Mouse (Mus musculus) kidney, embryonic 14.5 days (tissue): ENCODE results near the gene Kcnma1. TPM values are rescaled to one million over a fixed set of nuclear protein-coding genes. Genes with fewer than 3 reads are reported as not detected.
A peak's percentile ranks its signal among the peaks of the same experiment; 100 is the strongest.

ENCODE experiments used
- ATAC-seq: fragments of 200-750 bp; cut with Nextera tagmentation; 2 replicates; pipeline ENCODE4 v1.8.0; 2017; ENCODE audit warnings: moderate number of reproducible peaks, mild to moderate bottlenecking, moderate TSS enrichment, moderate library complexity; ENCODE audit not compliant: low FRiP score, low TSS enrichment
- H3K27ac ChIP-seq: fragments of 300-500 bp; sonication (generic); 2 replicates; pipeline ENCODE4 v1.5.1; 2014; ENCODE audit warnings: low read depth, mild to moderate bottlenecking, low read length, moderate library complexity, mixed read lengths
- H3K27me3 ChIP-seq: fragments of 300-500 bp; sonication (generic); 2 replicates; pipeline ENCODE4 v1.6.1; 2014; ENCODE audit warnings: mild to moderate bottlenecking, low read length; ENCODE audit not compliant: control insufficient read depth, insufficient read depth
- H3K36me3 ChIP-seq: fragments of 300-500 bp; sonication (generic); 2 replicates; pipeline ENCODE4 v1.6.1; 2014; ENCODE audit warnings: low read length, mixed read lengths; ENCODE audit not compliant: control insufficient read depth, insufficient read depth
- H3K4me1 ChIP-seq: fragments of 300-500 bp; sonication (generic); 2 replicates; pipeline ENCODE4 v1.6.1; 2014; ENCODE audit warnings: low read length, mixed read lengths; ENCODE audit not compliant: control insufficient read depth, insufficient read depth
- H3K4me2 ChIP-seq: fragments of 300-500 bp; sonication (generic); replicated peaks from 2 replicates; pipeline ENCODE4 v1.6.1; 2014; ENCODE audit warnings: low read depth, mild to moderate bottlenecking, low read length
- H3K4me3 ChIP-seq: fragments of 300-500 bp; sonication (generic); 2 replicates; pipeline ENCODE4 v1.5.1; 2014; ENCODE audit warnings: mild to moderate bottlenecking, low read length
- H3K9ac ChIP-seq: fragments of 300-500 bp; sonication (generic); 2 replicates; pipeline ENCODE4 v1.6.1; 2014; ENCODE audit warnings: low read depth, mild to moderate bottlenecking, low read length, moderate library complexity
- H3K9me3 ChIP-seq: fragments of 300-500 bp; sonication (generic); 2 replicates; pipeline ENCODE4 v1.6.1; 2016; ENCODE audit warnings: low read length; ENCODE audit not compliant: control insufficient read depth
- WGBS: fragments of 180-500 bp; shearing (Covaris S2); extraction: QIAGEN DNeasy Blood & Tissue Kit; methylation state at CpG from one replicate; pipeline ENCODE4 v1.1.7; 2014; 5-methylcytosine and 5-hydroxymethylcytosine counted together
- polyA plus RNA-seq: library from polyadenylated mRNA; unstranded; fragments of >200 nt; fragmentation: Nextera tagmentation; extraction: Ambion mirVana; gene quantifications from 2 replicates; pipeline ENCODE4 v1.2.1, GENCODE M21; 2014

Gene Kcnma1
- polyA plus RNA-seq, 1 experiment from 2014 or later = 1.5 TPM

DNA sequence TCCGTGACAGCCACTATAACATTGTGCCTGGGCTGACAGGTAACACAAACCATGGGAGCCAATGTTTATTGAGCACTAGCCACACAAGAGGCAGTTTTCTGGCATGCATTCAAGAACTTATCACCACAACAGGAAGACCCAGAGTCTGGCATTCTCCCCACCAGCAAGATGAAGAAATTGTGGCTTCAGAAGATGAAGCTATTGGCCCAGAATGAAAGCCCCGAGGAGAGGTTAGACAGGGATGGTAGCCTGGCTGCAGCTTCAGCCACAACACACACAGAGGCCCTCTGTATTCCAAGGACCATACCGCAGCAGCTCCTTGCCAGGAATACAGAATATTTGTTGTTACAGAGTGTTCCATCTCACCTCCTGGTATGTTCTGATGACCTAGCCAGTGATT lies 221.6 kb downstream of the Kcnma1 start:
- WGBS = 62% methylated on average over 3 of the region's 3 CpGs
- Histone ChIP-seq H3K9ac (no peak overlapping the region), H3K4me1 (no peaks in the 10 kb centered on the region), H3K36me3 (no peaks in the 10 kb centered on the region), H3K9me3 (no peaks in the 10 kb centered on the region), H3K4me2 (no peak overlapping the region), H3K4me3 (no peak overlapping the region), H3K27me3 (no peaks in the 10 kb centered on the region), H3K27ac (no peak overlapping the region)
- ATAC-seq = no peak

DNA sequence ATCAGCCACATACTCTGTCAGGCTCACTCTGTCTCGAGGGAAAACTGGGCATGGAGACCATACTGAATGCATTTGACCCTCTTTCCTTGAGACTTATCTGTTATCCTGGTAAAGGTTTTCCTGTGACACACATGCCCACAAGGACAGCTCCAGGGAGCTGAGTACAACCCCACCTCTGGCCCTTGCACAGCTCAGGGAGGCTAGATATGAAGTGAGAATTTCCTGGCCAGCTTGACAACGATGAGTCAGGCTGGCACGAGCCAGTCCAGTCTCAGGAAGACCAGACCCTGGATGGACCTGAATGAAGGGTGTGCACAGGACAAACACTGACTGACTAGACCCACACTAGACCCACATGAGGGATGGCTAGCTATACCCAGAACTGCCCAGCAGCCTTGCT lies 222.2 kb downstream of the Kcnma1 start:
- no peak for ATAC-seq
- Histone ChIP-seq H3K4me3 (no peak overlapping the region), H3K4me1 (no peaks in the 10 kb centered on the region; the same call in 1 of the 2 replicates), H3K4me2 (no peak overlapping the region), H3K27ac (no peak overlapping the region), H3K36me3 (no peaks in the 10 kb centered on the region), H3K9me3 (no peaks in the 10 kb centered on the region), H3K9ac (no peak overlapping the region), H3K27me3 (no peaks in the 10 kb centered on the region)
- WGBS = 57% methylated on average over 3 of the region's 3 CpGs

DNA sequence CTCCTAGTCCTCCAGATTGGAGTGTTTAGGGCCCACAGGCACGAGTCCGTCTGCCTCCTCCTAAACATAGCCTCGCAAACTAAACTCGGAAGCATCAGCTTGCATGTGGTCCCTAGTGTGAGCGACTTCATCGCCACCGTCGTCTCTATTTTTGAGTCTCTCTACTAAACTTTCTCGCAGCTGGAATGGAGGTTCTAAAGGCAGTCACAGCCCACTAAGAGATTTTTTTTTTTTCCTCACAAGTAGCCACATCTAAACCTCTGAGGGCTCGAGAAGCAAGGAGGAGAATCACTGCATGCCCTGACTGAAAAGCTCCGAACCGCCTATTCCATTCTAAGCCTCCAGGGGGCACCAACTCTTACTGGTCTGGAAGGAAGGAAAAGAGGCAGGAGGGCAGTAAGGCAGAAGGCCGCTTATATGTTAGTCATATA lies 223.0 kb downstream of the Kcnma1 start:
- Histone ChIP-seq H3K27me3 (no peaks in the 10 kb centered on the region), H3K4me1 (peaks cover 8% of the 10 kb centered on the region; the same call in 1 of the 2 replicates), H3K4me3 (no peak overlapping the region), H3K36me3 (no peaks in the 10 kb centered on the region), H3K4me2 (no peak overlapping the region), H3K27ac (no peak overlapping the region), H3K9ac (no peak overlapping the region), H3K9me3 (no peaks in the 10 kb centered on the region)
- no peak for ATAC-seq
- 52% methylated on average over 13 of the region's 13 CpGs for WGBS

DNA sequence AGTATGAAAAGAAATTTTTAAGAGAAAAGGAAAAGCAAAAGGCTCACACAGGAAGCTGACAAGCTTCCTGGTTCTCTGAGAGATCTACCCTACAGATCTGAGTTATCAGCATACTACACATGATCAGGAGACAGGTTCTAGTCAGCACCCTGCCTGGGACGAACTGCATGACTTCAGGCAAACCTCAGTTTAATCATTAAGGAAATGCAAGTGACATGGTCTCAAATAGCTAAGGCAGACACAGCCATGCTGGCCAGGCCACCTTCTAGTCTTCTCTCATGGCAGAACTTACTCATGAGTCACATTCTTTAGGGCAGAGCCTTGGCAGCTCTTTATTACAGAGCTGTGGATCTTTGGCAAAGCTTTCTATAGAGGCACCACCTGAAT lies 227.6 kb downstream of the Kcnma1 start:
- peaks cover 10% of the 10 kb centered on the region; the same call in 1 of the 2 replicates for H3K4me1 ChIP-seq
- H3K4me3 ChIP-seq = no peak overlapping the region
- no peaks in the 10 kb centered on the region for H3K36me3 ChIP-seq
- no peaks in the 10 kb centered on the region for H3K9me3 ChIP-seq
- WGBS = 39% methylated on average over 1 of the region's 1 CpGs
- H3K4me2 ChIP-seq = no peak overlapping the region; the same call in 1 of the 2 replicates
- H3K27me3 ChIP-seq = no peaks in the 10 kb centered on the region
- peak overlapping the region; percentile 77; the same call in 1 of the 2 replicates for H3K27ac ChIP-seq
- no peak overlapping the region for H3K9ac ChIP-seq
- ATAC-seq = 0 out of 2 replicates have a peak, but pooled peaks have one; percentile 24

DNA sequence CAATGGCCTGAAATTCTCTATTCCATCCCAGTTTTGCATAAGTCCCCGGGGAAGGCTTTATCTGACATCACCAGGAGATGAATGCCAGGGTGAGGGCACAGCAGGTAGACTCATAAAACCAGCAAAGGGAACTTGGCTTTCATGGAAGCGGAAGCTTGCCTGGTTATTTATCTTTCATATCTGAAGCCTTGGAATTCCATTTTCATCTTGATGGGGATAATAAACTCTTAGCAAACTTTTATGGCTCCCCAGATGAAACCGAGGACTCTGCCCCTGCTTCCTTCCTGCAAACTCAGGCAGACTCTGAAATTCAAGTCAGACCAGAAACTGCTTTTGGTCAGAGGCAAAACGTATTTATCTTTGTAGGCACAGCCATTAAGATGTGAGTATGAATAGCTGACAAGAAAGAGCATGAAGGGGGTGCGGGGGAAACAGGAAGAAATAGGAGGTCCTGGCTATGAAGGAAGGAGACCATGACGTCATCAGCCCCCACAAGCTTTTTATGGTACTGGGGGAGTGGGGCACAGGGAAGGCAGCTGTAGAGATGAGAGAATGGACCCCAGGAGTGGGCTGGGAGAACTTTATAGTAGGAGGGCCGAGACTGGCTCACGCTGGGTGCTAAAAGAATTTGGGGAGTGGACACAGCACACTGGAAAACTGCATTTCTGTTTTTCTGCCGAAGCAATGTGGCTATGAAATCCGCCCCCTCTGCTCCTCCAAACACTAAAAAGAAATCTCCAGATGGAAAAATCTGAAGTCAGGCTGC lies 228.2 kb downstream of the Kcnma1 start:
- no peaks in the 10 kb centered on the region for H3K36me3 ChIP-seq
- H3K9me3 ChIP-seq = no peaks in the 10 kb centered on the region
- peak overlapping the region; percentile 77 for H3K27ac ChIP-seq
- H3K4me3 ChIP-seq = no peak overlapping the region
- H3K4me1 ChIP-seq = peaks cover 10% of the 10 kb centered on the region; the same call in 1 of the 2 replicates
- WGBS = 26% methylated on average over 10 of the region's 10 CpGs
- no peaks in the 10 kb centered on the region for H3K27me3 ChIP-seq
- peak overlapping the region; percentile 15; the same call in 1 of the 2 replicates for H3K4me2 ChIP-seq
- ATAC-seq = no peak
- no peak overlapping the region for H3K9ac ChIP-seq

DNA sequence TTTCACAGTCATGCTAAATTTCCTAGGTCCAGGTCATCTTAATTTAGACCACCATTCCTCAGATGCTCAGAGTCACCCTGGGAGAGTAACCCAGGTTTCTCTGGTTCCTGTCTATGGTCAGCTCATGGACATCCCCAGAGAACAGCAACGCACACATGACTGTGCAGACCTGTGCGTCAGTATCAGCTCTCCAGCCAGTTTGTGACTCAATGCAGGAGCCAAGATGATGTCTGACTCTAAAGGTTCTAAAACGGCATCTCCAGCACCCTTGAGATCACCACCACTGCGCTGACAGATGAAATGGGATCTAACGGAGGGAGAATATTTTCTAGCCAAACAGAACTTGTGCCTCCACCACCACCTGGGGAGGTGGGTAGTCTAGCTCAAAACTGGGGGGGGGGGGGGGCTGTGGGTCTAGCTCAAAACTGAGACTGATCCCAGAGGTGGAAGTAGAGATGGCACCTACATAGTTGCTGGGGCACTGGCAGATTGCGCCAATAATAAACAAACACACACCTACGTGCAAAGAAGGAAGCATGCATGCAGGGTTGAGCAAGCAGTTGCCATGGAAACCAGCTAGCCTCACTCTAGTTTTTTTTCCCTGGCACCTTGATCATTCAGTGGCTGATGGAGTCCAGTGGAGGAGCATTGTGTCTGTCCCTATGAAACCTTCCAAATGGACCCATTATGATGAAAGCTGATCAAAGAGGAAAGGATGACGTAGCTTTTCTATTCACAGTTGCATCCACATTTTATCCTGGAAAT lies 231.3 kb downstream of the Kcnma1 start:
- Histone ChIP-seq H3K36me3 (no peaks in the 10 kb centered on the region), H3K4me1 (peaks cover 10% of the 10 kb centered on the region; the same call in 1 of the 2 replicates), H3K9me3 (no peaks in the 10 kb centered on the region), H3K27ac (no peak overlapping the region), H3K9ac (no peak overlapping the region), H3K4me2 (no peak overlapping the region), H3K27me3 (no peaks in the 10 kb centered on the region), H3K4me3 (no peak overlapping the region)
- WGBS = 67% methylated on average over 8 of the region's 8 CpGs
- no peak for ATAC-seq

DNA sequence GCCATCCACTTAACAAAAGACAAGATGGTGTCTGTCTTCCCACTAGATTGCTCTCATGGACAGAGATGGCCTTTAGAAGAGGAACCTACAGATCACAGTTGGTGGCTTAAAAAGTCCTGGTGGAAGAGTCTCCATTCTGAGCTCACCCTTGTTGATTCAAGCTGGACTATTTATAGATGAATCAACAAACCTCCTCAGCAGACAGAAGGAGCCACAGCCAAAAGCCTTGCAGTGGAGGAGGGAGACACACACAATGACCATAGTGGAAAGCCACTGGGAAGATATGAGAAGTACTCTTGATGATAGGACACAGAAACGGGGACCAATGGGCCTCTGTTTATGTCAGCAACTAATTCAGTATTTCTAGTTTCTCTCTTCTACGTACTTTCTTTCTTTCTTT lies 239.7 kb downstream of the Kcnma1 start:
- H3K4me2 ChIP-seq = no peak overlapping the region
- H3K4me1 ChIP-seq = no peaks in the 10 kb centered on the region
- H3K4me3 ChIP-seq = no peak overlapping the region
- no peak overlapping the region for H3K27ac ChIP-seq
- no peak overlapping the region for H3K9ac ChIP-seq
- H3K9me3 ChIP-seq = no peaks in the 10 kb centered on the region
- no peaks in the 10 kb centered on the region for H3K36me3 ChIP-seq
- no peaks in the 10 kb centered on the region for H3K27me3 ChIP-seq
- no peak for ATAC-seq
- WGBS = 93% methylated on average over 2 of the region's 2 CpGs

DNA sequence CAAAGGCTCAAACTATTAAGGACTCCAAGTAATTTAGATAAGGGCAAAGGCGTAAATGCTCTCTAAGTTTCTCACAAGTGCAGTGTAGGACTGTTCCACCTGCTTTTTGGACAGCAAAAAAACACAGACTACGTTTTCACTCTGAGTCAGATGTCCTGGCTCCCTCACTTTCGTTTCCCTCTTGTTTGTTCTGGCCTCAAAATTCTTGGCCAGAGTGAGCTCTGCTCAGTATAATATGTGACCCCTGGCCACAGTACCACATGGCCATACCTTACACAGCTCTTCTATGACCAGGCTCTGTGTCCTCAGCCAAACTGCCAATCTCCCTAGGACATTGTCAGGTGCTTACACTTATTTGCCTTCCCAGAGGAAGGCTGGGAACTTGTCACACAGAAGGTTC lies 241.6 kb downstream of the Kcnma1 start:
- 75% methylated on average over 3 of the region's 3 CpGs for WGBS
- Histone ChIP-seq H3K4me2 (no peak overlapping the region), H3K27me3 (no peaks in the 10 kb centered on the region), H3K9me3 (no peaks in the 10 kb centered on the region), H3K4me1 (no peaks in the 10 kb centered on the region), H3K9ac (no peak overlapping the region), H3K36me3 (no peaks in the 10 kb centered on the region), H3K4me3 (no peak overlapping the region), H3K27ac (no peak overlapping the region)
- no peak for ATAC-seq

DNA sequence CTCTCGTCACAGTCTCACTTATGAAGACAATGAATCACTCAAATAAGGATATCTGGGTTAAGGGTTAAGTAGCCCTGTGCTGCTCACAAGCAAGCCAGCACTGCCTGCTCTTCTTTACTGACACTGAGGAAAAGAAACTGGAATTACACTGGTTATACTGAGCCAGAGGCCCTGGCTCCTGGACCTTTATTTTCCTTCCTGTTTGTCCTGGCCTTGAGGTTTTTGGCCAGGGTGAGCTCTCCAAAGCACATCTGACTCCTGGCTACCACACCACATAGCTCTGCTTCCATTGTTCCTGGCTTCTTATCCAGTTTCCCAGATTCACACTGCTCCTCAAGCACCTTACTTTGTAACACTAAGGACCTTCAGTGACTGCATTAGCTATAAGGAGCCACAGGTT lies 242.5 kb downstream of the Kcnma1 start:
- H3K4me2 ChIP-seq = no peak overlapping the region
- no peak for ATAC-seq
- no peaks in the 10 kb centered on the region for H3K9me3 ChIP-seq
- H3K9ac ChIP-seq = no peak overlapping the region
- H3K4me3 ChIP-seq = no peak overlapping the region
- H3K36me3 ChIP-seq = no peaks in the 10 kb centered on the region
- no peak overlapping the region for H3K27ac ChIP-seq
- H3K27me3 ChIP-seq = no peaks in the 10 kb centered on the region
- no peaks in the 10 kb centered on the region for H3K4me1 ChIP-seq
- WGBS = 61% methylated on average over 1 of the region's 1 CpGs
